Mouse (Mus musculus) E14TG2a.4 (cell line): ENCODE results near the gene Slc4a4.

Experiments used
- CTCF ChIP-seq: conservative IDR thresholded peaks from 2 replicates; pipeline ENCODE4 v1.5.1; 2014; ENCODE audit warnings: low read length
- NANOG ChIP-seq: IDR thresholded peaks from 2 replicates; pipeline ENCODE4 v1.6.1; 2014; ENCODE audit warnings: borderline replicate concordance, low read length, mixed read lengths
- POU5F1 ChIP-seq: IDR thresholded peaks from 2 replicates; pipeline ENCODE4 v1.6.1; 2014; ENCODE audit warnings: low read length, borderline replicate concordance

DNA sequence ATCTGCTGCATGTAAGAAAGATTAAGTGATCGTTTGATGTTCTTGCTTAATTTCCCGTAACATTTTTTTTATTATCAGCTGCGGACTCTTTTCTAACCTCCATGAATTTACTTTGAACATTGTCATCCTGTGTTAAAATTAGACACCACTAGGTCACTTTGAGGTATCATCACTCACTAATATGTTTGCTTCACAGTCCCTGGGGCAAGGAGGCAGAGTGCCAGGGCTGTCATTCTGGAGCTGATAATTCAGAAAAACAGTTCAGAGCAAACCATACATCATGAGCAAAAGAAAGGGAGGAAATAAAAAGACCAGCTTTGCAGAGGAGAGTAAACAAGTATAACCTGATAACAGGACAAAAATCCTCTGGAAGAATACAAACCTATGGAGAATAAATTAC lies 154.2 kb downstream of the Slc4a4 start:
- TF ChIP-seq CTCF (no peak), POU5F1 (no peak), NANOG (no peak)
